Mouse (Mus musculus): Measurements from ENCODE around the gene Insm1. TPM values are rescaled to one million over a fixed set of nuclear protein-coding genes. Genes with fewer than 3 reads are reported as not detected.

Insm1 gene
- polyA plus RNA-seq, 3 experiments from 2014 or later, result not detected

- no peak for ATAC-seq
These were observed 44.8 kb downstream of the Insm1 start for GRCm38 (mm10) chr2:146266539-146266938.
